ENCODE assay signal across 8 mouse cellular contexts in the genomic region with DNA sequence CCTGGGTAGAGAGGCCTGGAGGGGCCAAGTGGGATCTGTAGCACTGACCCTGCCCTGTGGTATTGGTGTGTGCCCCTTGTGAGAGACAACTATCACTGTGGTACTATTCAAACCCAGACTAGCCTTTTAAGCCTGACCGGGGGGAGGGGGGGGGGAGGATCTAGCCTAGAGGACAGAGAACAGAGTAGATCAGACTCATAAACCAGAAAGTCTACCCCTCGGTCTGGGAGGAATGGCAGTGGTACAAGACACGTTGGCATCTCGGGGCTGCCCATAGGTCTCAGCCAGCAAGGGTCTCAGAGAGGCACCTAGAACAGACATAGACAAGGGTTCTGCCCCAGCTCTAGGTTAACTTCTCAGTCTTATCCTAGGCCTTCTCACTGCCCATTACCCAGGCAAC. TPM values are rescaled to one million over a fixed set of nuclear protein-coding genes. Genes with fewer than 3 reads are reported as not detected.
DNase-seq lines count a peak whose midpoint lies in the region; ATAC-seq and TF ChIP-seq lines count a peak whose summit lies in the region.

No protein-coding gene starts in this region.

- no peak for TF ChIP-seq CTCF in testis, adult 2 months (IDR thresholded peaks at IDR 0.05; ENCODE audit: control insufficient read depth, insufficient read depth, insufficient replicate concordance, low read depth, low read length)

- peak overlapping the region; percentile 58 for H3K27ac ChIP-seq in testis, adult 2 months (ENCODE audit: control insufficient read depth, insufficient read depth, low read depth, low read length)
- H3K27ac ChIP-seq in liver, embryonic 13.5 days: peak overlapping the region; percentile 96

- H3K4me2 ChIP-seq in liver, embryonic 13.5 days: peak overlapping the region; percentile 95

- peak overlapping the region; percentile 88 for H3K9ac ChIP-seq in liver, embryonic 13.5 days

- H3K36me3 ChIP-seq in testis, adult 2 months (ENCODE audit: control insufficient read depth, insufficient read depth, low read length): no peaks in the 10 kb centered on the region
- peaks cover 52% of the 10 kb centered on the region for H3K36me3 ChIP-seq in liver, embryonic 13.5 days

- 9% methylated on average over 4 of the region's 4 CpGs for WGBS in liver, embryonic 13.5 days (ENCODE audit: insufficient replicate concordance)

- DNase-seq in CD4-positive, CD25-positive, alpha-beta regulatory T cell, adult 2 months (ENCODE audit: low read depth, low spot score): peak; percentile 15
- DNase-seq in testis, postnatal 14 days (ENCODE audit: low spot score): no peak
- DNase-seq in liver, embryonic 13.5 days: no peak
- DNase-seq in Muller cell, postnatal 12 days (ENCODE audit: inconsistent ontology term): no peak
- DNase-seq in embryo, embryonic 11 days: no peak
- DNase-seq in gastrocnemius, postnatal 4 days (ENCODE audit: low spot score in 2 of 2): no peak

- TF ChIP-seq POLR2A in testis, adult 2 months (IDR thresholded peaks at IDR 0.05; ENCODE audit: control insufficient read depth, low read depth, low read length): no peak

- peak overlapping the region; percentile 96 for H3K4me3 ChIP-seq in testis, adult 2 months (ENCODE audit: control insufficient read depth, low read depth, low read length)
- peak overlapping the region; percentile 72 for H3K4me3 ChIP-seq in liver, embryonic 13.5 days (replicated peaks)

- peaks cover 29% of the 10 kb centered on the region for H3K4me1 ChIP-seq in testis, adult 2 months (ENCODE audit: control insufficient read depth, insufficient read depth, low read length)
- peaks cover 91% of the 10 kb centered on the region for H3K4me1 ChIP-seq in liver, embryonic 13.5 days (replicated peaks)

- H3K9me3 ChIP-seq in liver, embryonic 13.5 days (replicated peaks): no peaks in the 10 kb centered on the region

- no peak for ATAC-seq in CD4-positive, CD25-positive, alpha-beta regulatory T cell, adult 4 months
- ATAC-seq in liver, embryonic 13.5 days (ENCODE audit: low read depth): no peak

- no peaks in the 10 kb centered on the region for H3K27me3 ChIP-seq in testis, adult 2 months (ENCODE audit: control insufficient read depth, insufficient read depth, low read length)
- no peaks in the 10 kb centered on the region for H3K27me3 ChIP-seq in liver, embryonic 13.5 days

RNA-seq across cellular contexts. Expression of a gene that starts 3.3 kb away (rescaled TPM):
- 10 to 100 TPM; 16.8 to 22.5 TPM for polyA plus RNA-seq in CD4-positive, CD25-positive, alpha-beta regulatory T cell, adult 4 months (2017; shearing (Covaris generic))
- 5.6 and 6.7 TPM in 2 replicates for polyA plus RNA-seq in testis, adult 2 months (2012; rRNA removed)
- 24.1 and 26.1 TPM in 2 replicates for polyA plus RNA-seq in liver, embryonic 13.5 days (2015; fragmentation: Nextera tagmentation; extraction: Ambion mirVana)
- 10 to 100 TPM; 20.1 to 22.6 TPM for total RNA-seq in gastrocnemius, postnatal 4 days (2021)
